Mouse (Mus musculus) frontal cortex, postnatal 10 days (tissue): Measurements from ENCODE around the gene Rsph1.

Experiments
- DNase-seq, 2 experiments: peaks; one replicate each; pipeline ENCODE4 v3.0.0; 2022; ENCODE audit warnings: low spot score in 2 of 2, mixed read lengths in 1 of 2

The Rsph1 gene

DNA sequence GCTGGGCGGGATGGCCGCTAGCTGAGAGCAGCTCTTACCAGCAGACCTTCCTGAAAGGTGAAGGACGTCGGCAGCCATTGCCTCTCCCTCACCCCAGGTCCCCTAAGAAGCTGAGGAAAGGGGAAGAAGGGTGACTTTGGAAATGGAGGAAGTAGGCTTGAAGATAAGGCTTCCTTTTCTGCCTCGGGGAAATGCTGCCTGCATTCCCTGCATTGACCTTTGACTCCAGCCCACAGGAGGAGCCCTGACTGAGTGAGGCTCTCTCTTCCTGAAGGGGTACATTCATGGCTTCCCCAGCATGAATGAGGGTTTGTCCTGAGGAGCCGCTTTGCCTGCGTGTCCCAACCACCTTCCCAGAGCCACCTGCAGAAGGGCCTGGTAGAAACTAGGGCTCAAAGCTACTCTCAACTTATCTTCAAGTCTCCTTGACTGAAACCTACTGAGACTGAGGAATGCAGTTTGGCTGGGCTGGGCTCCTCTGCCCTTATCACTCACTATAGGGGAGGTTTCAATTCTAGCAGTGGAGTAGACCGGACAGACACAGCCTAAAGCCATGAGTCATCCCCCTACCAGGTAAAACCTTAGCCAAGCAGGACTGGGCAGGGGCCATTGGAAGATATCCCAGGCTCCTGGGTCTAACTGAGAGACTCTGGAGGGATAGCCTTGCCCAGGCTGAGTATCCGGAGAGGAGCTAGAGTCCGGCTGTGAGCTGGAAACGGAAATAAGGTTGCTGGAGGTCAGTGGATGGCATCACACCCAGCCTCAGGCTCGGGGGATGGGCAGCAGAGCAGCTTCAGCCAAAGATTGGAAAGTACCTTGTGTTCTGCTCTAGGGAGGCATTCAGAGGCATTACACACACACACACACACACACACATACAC lies 28.0 kb upstream of the Rsph1 start:
- DNase-seq, result no peak

DNA sequence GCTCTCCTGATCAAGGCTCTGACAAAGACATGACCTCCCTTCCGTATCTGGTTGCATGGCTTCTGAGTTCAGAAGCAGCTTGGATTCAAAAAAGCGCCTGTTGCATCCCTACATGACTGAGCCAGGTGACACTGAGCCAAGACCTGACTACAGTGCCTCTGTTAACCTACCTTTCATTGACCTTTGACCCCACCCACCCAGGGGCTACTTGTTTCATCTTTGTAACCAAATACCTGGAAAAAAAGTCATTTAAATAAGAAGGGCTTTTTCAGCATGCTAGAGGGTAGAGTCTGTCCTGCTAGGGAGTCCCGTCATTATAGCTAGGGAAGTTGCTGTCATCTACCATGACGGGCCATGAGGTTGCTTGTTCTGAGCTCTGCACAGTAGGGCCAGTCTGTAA lies 26.2 kb upstream of the Rsph1 start:
- no peak for DNase-seq

DNA sequence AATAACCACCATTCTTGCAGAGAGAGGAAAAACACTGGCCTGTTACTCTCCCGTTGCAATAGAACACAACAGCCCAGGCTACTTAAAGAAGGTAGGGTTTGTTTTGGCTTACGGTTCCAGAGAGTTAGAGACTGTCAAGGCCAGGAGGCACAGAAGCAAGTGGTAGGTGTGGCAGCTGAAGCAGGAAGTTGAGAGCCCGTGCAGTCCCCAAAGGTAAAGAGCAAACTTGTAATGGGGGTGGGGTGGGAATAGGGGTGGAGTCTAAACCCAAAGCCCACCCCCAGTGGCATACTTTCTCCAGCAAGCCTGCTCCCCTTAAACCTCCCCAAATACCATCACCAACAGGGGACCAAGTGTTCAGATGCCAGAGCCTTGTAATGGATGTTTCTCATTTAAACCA lies 23.6 kb upstream of the Rsph1 start:
- DNase-seq, result no peak

DNA sequence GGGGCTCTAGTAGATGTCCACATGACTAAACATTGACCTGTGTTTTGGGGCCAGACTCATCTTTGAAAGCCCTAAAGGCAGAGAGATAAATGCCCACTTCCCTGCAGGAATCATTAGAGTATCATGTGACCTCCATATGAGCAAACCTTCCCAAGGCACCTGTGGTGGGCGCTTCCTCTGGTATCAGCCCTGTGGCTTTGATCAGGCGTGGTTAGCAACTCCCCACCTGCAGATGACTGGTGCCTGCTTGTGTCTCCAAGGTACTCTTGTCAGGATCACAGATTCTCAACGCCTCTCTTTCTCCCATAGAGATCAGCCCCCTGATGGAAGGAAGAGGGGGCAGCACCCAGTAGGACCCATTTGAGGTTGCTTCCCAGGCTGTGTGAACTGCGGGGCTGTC lies 22.8 kb upstream of the Rsph1 start:
- DNase-seq, result no peak

GRCm38 (mm10) chr17:31298419-31299209 lies 21.4 kb upstream of the Rsph1 start:
- no peak for DNase-seq

DNA sequence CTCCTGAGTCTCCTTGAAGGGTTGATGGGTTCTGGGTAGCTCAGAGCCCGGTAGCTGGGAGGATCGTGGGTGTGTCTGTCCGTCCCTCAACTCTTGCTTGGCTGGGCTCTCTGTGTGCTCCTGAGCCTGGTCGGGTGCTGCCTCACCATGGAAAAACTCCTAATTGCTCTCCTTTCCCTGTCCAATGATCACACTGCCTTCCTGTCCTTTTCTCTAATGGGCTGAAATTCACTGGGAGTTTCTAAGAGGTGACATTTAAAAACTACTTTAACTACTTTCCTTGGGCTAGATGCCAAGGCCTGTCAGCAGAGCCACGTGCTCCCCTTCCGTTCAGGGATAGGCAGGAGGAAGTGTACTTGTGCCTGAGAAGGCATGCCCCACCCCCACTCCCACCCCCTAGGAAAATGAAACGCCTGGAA lies 20.3 kb upstream of the Rsph1 start:
- no peak for DNase-seq

DNA sequence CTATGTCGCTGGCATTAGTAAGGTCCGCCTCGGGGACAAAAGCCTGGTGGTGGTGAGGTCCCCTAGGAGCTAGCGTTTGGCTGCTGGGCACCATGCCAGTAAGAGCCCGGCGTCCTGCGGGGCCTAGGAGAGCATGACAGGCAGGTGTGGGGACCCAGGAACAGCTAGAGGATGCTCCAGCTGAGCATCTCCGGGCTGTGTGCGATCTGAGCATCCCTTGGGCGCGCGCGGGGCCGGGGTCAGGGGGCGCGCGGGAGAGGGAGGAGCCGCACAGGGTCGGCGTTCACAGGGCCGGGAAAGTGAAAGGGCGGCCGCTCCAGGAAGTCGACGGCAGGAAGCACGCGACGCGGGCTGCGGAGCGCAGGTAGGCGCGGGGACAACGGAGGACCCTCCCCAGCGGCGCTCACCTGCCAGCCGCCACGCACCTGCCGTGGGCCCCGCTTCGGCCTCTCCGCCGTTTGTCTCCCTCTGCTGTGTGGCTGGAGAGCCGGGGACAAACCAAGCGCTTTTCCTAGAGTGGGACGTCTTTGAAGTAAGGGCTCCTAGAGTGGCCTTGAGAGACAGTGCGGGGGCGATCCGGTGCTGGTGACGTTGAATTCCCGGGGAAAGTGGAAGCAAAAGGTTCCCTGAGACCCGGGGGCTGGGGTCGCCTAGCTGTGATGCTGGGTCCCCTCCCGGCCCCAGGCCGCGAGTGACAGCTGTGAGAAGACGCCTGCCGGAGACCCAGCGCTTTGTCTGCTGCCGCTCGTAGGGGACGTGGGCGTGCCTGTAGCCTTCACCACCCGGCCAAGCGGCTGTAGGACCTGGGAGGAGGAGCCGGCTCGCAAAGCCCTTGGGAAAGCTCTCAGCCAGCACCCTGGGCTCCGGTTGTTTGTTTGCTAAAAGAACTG lies 19.0 kb upstream of the Rsph1 start:
- DNase-seq, result peak in 1 of 2 experiments; percentile 72

- peak in 1 of 2 experiments; percentile 45 for DNase-seq
Measured at GRCm38 (mm10) chr17:31295215-31295891, 18.2 kb upstream of the Rsph1 start.

DNA sequence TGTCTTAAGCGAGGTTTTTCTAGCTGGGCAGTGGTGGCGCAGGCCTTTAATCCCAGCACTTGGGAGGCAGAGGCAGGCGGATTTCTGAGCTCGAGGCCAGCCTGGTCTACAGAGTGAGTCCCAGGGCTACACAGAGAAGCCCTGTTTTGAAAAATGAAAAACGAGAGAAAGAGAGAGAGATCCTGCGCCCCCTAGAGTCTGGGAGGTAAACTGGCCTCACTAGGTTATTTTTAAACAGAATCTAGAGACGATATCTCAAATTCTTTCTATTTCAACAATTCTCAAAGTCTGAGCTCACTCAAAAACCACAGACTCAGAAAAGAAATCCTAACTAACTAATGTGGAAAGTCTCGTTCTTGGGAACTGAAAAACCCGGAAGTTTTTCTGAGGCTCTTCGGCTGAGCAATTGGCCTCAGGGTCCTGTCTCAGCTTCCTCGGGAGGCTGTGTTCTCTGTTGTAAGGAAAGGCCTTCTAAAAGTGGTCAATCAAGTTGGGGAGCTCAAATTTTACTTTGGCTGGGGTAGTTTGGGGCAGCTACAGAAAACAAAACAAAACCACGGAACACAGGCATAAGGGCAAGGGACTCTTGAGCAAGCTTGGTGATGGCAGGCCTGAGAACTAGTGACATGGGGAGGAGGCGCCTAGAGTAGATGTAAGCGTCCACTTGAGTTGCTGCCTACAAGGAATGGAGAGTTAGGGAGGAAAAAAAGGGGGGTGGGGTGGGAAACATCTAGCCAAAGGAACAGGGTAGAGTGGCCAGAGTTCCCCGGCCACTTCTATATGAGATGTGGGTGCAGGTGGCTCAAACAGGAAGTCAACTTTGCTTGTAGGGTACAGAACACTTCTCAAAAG lies 17.4 kb upstream of the Rsph1 start:
- no peak for DNase-seq

DNA sequence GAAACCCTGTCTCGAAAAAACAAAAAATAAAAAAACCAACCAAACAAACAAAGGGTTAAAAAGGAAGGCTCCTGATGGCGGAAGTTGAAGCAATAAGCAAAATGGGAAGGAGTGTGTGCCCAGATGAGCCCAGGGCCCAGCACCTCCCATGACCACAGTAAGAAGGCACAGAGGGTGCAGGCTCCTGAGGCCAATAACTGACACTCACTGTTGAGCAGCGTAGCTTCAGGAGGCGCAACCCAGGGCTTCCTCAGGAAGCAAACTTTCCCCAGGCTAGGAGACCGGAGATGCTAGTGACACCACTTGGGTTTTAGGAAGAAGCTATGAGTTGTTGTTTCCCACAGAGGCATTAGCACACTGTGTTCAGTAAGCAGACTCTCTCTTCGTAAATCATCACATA lies 13.7 kb upstream of the Rsph1 start:
- DNase-seq, result no peak

DNA sequence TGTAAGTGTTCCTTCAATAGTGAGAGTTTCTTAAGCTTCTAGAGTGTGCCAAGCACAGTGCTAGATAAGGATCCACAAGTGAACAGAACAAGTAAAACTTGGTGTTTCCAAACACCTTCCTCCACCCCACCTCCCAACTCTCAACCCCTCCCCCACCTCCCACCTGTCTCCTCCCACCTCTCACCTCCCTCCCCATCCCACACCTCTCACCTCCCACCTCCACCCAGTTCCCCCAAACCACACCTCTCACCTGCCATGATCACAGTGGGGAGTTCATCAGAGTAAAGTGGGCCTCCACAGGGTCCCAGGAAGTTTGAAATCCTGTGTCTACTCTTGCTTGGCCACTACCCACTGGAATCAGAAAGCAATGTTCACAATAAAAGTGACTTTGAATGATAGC lies 13.1 kb upstream of the Rsph1 start:
- DNase-seq, result no peak

DNA sequence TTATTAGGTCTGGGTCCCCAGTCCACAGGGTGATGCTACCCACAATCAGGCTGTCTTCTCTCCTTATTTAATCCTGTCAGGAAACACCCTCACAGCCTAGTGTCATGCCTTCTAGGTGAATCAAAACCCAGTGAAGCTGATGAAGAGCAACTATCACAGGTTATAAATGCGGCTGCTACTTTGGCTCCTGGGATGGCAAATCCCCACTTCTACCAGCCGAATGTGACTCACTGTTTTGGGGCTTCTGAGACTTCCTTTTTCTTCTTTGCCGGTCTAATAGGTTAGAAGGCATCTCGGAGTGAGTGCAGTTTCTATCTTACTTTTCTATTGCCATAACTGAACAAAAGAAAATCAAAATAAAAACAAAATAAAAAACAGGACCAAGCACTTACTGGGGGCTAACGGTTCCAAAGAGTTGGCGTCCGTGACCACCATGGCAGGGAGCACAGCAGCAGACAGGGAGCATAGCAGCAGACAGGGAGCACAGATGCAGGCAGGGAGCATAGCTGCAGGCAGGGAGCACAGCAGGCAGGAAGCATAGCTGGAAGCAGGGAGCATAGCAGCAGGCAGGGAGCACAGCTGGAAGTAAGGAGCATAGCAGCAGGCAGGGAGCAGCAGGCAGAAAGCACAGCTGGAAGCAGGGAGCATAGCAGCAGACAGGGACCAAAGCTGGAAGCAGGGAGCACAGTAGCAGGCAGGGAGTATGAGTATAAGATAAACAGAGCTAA lies 12.0 kb upstream of the Rsph1 start:
- DNase-seq, result no peak

GRCm38 (mm10) chr17:31287216-31287615 lies 10.0 kb upstream of the Rsph1 start:
- no peak for DNase-seq

- no peak for DNase-seq
Measured at GRCm38 (mm10) chr17:31286492-31286891, 9.3 kb upstream of the Rsph1 start, which contains the start of gene Slc37a1. Gene Slc37a1, plus strand, starts transcription at chr17:31286792.

GRCm38 (mm10) chr17:31285867-31286266 lies 8.7 kb upstream of the Rsph1 start:
- no peak for DNase-seq

- DNase-seq, result no peak
Measured at GRCm38 (mm10) chr17:31282687-31283053, 5.5 kb upstream of the Rsph1 start.

DNA sequence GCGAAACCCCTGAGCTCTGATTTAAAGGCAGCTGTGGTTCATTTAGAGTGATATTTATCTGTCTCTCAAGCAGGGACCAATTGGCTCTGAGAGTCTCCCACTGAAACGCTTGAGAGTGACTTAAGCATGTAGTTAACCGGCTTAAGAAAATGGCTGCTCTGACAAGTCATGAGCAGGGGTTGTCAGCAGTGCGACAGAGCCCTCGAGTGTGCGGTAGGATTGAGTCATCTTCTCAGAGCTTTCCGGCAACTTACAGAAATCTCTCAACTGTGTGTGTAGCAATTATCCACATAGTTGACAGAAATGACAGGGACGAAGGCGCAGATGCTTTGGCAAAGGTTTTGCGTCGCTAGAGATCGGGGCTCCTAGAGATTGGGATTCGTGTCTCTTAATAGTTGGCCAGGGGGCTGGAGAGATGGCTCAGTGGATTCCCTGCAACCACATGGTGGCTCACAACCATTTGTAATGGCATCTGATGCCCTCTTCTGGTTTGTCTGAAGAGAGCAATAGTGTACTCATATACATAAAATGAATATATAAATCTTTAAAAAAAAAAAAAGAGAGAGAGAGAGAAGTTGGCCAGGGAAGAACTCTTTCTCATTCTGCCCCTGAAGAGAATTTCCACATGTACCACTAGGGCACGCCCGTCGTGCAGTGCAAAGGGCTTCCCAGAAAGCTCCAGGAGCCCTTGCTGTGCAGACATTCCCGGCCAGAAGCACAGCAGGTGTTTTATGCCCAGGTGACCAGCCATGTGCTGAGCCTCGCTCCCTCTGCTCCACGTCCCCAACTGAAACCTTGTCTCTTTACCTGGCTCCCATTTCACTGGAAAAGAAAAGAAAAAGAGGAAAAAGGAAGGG lies 4.9 kb upstream of the Rsph1 start:
- no peak for DNase-seq

DNA sequence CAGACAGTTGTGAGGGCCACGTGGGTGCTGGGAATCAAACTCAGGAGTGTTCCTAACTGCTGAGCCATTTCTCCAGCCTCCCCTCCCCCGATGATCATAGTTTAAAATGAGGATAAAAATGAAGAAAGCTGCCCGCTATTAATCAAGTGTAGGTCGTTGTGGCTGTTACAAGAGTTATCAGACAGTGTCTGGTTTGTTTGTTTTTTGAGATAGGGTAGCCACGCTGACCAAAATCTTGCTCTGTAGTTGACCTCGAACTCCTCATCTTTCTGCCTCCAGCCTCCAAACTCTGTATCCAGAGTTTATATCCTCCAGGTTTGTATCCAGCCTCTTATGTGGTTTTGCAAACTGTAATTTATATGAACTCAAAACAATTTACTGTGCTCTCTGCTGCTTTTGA lies 3.1 kb upstream of the Rsph1 start:
- DNase-seq, result no peak

DNA sequence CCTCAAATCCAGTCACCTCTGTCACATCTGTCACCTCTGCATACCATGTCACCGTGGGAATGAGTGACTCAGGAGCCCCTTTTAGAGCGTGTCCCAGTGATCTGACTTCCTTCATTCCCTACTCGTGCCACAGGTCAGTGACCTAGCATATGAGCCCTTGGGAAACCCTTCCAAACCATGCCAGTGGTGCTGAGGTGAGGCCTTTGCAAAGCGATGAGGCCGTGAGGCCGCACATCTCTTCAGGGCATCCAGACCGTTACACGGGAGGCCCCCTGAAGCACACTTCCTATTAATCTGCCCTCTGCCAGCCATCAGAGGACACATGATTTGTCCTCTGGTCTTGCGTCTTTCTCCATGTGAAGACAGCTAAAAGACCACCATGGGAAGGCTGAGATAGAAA lies 2.4 kb upstream of the Rsph1 start:
- DNase-seq, result no peak
